Mouse (Mus musculus): ENCODE measurements around the gene Dnase1l3. TPM values are rescaled to one million over a fixed set of nuclear protein-coding genes. Genes with fewer than 3 reads are reported as not detected.

Gene Dnase1l3
- polyA plus RNA-seq, 1 experiment from 2014 or later = 0.04 TPM

- peak; percentile 69 for ATAC-seq (ENCODE audit: low FRiP score, low read depth)
- H3K9ac ChIP-seq = no peak overlapping the region
- no peaks in the 10 kb centered on the region for H3K36me3 ChIP-seq
- H3K27ac ChIP-seq (replicated peaks) = no peak overlapping the region
- WGBS = 3% methylated on average over 15 of the region's 15 CpGs
- H3K4me2 ChIP-seq = peak overlapping the region; percentile 41
- H3K27me3 ChIP-seq = peaks cover 27% of the 10 kb centered on the region
- H3K4me1 ChIP-seq (replicated peaks) = peaks cover 9% of the 10 kb centered on the region
- H3K4me3 ChIP-seq = 0 out of 2 replicates have a peak overlapping the region, but pooled peaks have one; percentile 3
- no peaks in the 10 kb centered on the region for H3K9me3 ChIP-seq
Measured at GRCm38 (mm10) chr14:7997255-7997696, 2.9 kb upstream of the Dnase1l3 start.

GRCm38 (mm10) chr14:7992158-7992557 lies 2.2 kb downstream of the Dnase1l3 start:
- Histone ChIP-seq H3K9ac (no peak overlapping the region), H3K4me1 (replicated peaks) (0 out of 2 replicates have a peak, but pooled peaks cover 4% of the 10 kb centered on the region), H3K4me3 (no peak overlapping the region), H3K27ac (replicated peaks) (no peak overlapping the region), H3K27me3 (no peaks in the 10 kb centered on the region), H3K36me3 (no peaks in the 10 kb centered on the region), H3K4me2 (no peak overlapping the region), H3K9me3 (no peaks in the 10 kb centered on the region)
- 84% methylated on average over 6 of the region's 6 CpGs for WGBS
- no peak for ATAC-seq (ENCODE audit: low FRiP score, low read depth)

GRCm38 (mm10) chr14:7991108-7991776 lies 3.1 kb downstream of the Dnase1l3 start:
- Histone ChIP-seq H3K9ac (no peak overlapping the region), H3K4me1 (replicated peaks) (no peaks in the 10 kb centered on the region), H3K27me3 (no peaks in the 10 kb centered on the region), H3K36me3 (no peaks in the 10 kb centered on the region), H3K4me3 (no peak overlapping the region), H3K27ac (replicated peaks) (no peak overlapping the region), H3K4me2 (no peak overlapping the region), H3K9me3 (no peaks in the 10 kb centered on the region)
- 79% methylated on average over 5 of the region's 5 CpGs for WGBS
- no peak for ATAC-seq (ENCODE audit: low FRiP score, low read depth)

GRCm38 (mm10) chr14:7989961-7990360 lies 4.4 kb downstream of the Dnase1l3 start:
- no peak overlapping the region for H3K4me2 ChIP-seq
- whole genome bisulfite sequencing = 84% methylated on average over 3 of the region's 3 CpGs
- no peak for ATAC-seq (ENCODE audit: low FRiP score, low read depth)
- H3K9me3 ChIP-seq = no peaks in the 10 kb centered on the region
- H3K4me3 ChIP-seq = no peak overlapping the region
- no peaks in the 10 kb centered on the region for H3K27me3 ChIP-seq
- H3K36me3 ChIP-seq = no peaks in the 10 kb centered on the region
- H3K4me1 ChIP-seq (replicated peaks) = no peaks in the 10 kb centered on the region
- H3K9ac ChIP-seq = no peak overlapping the region
- H3K27ac ChIP-seq (replicated peaks) = no peak overlapping the region

- no peak for ATAC-seq (ENCODE audit: low FRiP score, low read depth)
- H3K36me3 ChIP-seq = no peaks in the 10 kb centered on the region
- no peak overlapping the region for H3K9ac ChIP-seq
- H3K27me3 ChIP-seq = no peaks in the 10 kb centered on the region
- H3K4me2 ChIP-seq = no peak overlapping the region
- no peaks in the 10 kb centered on the region for H3K4me1 ChIP-seq (replicated peaks)
- 65% methylated on average over 1 of the region's 1 CpGs for WGBS
- no peak overlapping the region for H3K27ac ChIP-seq (replicated peaks)
- no peak overlapping the region for H3K4me3 ChIP-seq
- H3K9me3 ChIP-seq = no peaks in the 10 kb centered on the region
Measured at GRCm38 (mm10) chr14:7989371-7989770, 5.0 kb downstream of the Dnase1l3 start.

DNA sequence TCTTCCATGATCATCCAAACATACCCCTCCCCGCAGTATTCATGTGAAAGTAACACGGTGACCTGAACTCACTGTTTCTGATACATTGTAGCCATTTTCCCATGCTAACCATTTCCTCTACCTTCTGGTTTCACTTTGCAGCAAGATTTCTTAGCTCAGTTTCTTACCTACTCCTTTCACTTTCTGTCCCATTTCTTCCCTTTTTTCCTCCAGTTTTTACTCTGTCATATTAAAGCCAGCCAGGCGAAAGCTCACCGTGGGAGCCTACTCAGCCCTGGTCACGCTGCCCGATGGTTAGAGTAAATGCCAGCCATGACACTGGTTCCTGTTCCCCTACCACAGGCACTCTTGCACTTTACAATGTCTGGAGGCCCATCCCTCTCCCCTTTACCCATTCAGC lies 7.5 kb downstream of the Dnase1l3 start:
- Histone ChIP-seq H3K9me3 (no peaks in the 10 kb centered on the region), H3K4me3 (no peak overlapping the region), H3K4me1 (replicated peaks) (no peaks in the 10 kb centered on the region), H3K9ac (no peak overlapping the region), H3K36me3 (no peaks in the 10 kb centered on the region), H3K4me2 (no peak overlapping the region), H3K27ac (replicated peaks) (no peak overlapping the region), H3K27me3 (no peaks in the 10 kb centered on the region)
- WGBS = 92% methylated on average over 6 of the region's 6 CpGs
- no peak for ATAC-seq (ENCODE audit: low FRiP score, low read depth)

- ATAC-seq (ENCODE audit: low FRiP score, low read depth) = no peak
Measured at GRCm38 (mm10) chr14:7981226-7981625, 13.1 kb downstream of the Dnase1l3 start.

DNA sequence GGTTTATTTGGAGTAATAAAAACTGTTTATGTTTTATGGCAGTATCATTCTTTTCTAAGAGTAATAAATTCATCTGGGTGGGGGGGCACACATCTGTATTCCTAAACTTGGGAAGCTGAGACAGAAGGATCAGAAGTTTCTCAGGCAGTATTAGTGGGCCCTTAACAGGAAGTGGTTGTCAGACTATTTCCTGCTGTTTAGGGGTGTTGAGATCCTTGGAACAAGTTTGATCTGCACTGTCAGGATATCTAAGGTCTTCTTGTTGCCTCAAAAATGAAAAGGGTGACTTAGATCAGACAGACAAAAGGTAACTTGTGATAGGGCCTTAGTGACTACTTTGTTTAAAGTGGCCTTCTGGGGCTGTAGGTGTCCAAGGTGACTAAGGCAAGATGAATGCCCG lies 16.2 kb downstream of the Dnase1l3 start:
- H3K27me3 ChIP-seq = no peaks in the 10 kb centered on the region
- 95% methylated on average over 1 of the region's 1 CpGs for WGBS
- no peak overlapping the region for H3K9ac ChIP-seq
- H3K4me1 ChIP-seq (replicated peaks) = no peaks in the 10 kb centered on the region
- no peak for ATAC-seq (ENCODE audit: low FRiP score, low read depth)
- no peak overlapping the region for H3K4me2 ChIP-seq
- H3K36me3 ChIP-seq = no peaks in the 10 kb centered on the region
- H3K27ac ChIP-seq (replicated peaks) = no peak overlapping the region
- H3K9me3 ChIP-seq = no peaks in the 10 kb centered on the region
- H3K4me3 ChIP-seq = no peak overlapping the region

More at GRCm38 (mm10) chr14:7981226-7981625, 13.1 kb downstream of the Dnase1l3 start:
- Histone ChIP-seq H3K36me3 (no peaks in the 10 kb centered on the region), H3K9me3 (no peaks in the 10 kb centered on the region), H3K27me3 (no peaks in the 10 kb centered on the region), H3K4me2 (no peak overlapping the region), H3K9ac (no peak overlapping the region), H3K4me3 (no peak overlapping the region), H3K4me1 (replicated peaks) (no peaks in the 10 kb centered on the region), H3K27ac (replicated peaks) (no peak overlapping the region)
- WGBS = 95% methylated on average over 1 of the region's 1 CpGs

GRCm38 (mm10) chr14:7977471-7977870 lies 16.9 kb downstream of the Dnase1l3 start:
- Histone ChIP-seq H3K27ac (replicated peaks) (no peak overlapping the region), H3K9me3 (no peaks in the 10 kb centered on the region), H3K4me1 (replicated peaks) (no peaks in the 10 kb centered on the region), H3K9ac (no peak overlapping the region), H3K4me3 (no peak overlapping the region), H3K36me3 (no peaks in the 10 kb centered on the region), H3K4me2 (no peak overlapping the region), H3K27me3 (no peaks in the 10 kb centered on the region)
- ATAC-seq (ENCODE audit: low FRiP score, low read depth) = no peak
- WGBS = 90% methylated on average over 1 of the region's 1 CpGs

- Histone ChIP-seq H3K4me3 (no peak overlapping the region), H3K9me3 (no peaks in the 10 kb centered on the region), H3K27me3 (no peaks in the 10 kb centered on the region), H3K4me1 (replicated peaks) (no peaks in the 10 kb centered on the region), H3K27ac (replicated peaks) (no peak overlapping the region), H3K4me2 (no peak overlapping the region), H3K36me3 (no peaks in the 10 kb centered on the region), H3K9ac (no peak overlapping the region)
- no peak for ATAC-seq (ENCODE audit: low FRiP score, low read depth)
- WGBS = 84% methylated on average over 6 of the region's 6 CpGs
Measured at GRCm38 (mm10) chr14:7975177-7975576, 19.2 kb downstream of the Dnase1l3 start.

DNA sequence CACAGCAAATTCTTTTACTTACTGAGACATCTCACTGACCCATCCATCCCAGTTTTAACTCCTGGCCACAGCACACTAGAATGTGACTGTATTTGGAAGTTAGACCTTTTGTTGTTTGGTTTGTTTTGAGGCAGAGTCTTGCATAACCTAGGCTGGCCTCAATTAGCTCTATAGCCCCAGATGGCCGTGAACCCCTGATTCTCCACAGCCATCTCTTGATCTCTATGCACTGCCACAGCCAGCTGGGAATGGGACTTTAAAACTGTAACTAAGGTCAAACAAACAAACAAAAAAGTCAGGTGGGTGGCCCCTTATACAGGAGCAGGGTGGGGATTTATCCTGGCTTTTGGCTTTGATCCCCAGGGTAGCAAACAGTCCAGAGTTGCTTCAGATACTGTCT lies 19.7 kb downstream of the Dnase1l3 start:
- WGBS = 80% methylated on average over 1 of the region's 1 CpGs
- Histone ChIP-seq H3K4me2 (no peak overlapping the region), H3K9me3 (no peaks in the 10 kb centered on the region), H3K4me3 (no peak overlapping the region), H3K27ac (replicated peaks) (no peak overlapping the region), H3K4me1 (replicated peaks) (no peaks in the 10 kb centered on the region), H3K36me3 (no peaks in the 10 kb centered on the region), H3K27me3 (no peaks in the 10 kb centered on the region), H3K9ac (no peak overlapping the region)
- no peak for ATAC-seq (ENCODE audit: low FRiP score, low read depth)

- H3K36me3 ChIP-seq = no peaks in the 10 kb centered on the region
- H3K27ac ChIP-seq (replicated peaks) = no peak overlapping the region
- no peaks in the 10 kb centered on the region for H3K9me3 ChIP-seq
- no peaks in the 10 kb centered on the region for H3K27me3 ChIP-seq
- H3K4me3 ChIP-seq = no peak overlapping the region
- H3K4me1 ChIP-seq (replicated peaks) = no peaks in the 10 kb centered on the region
- ATAC-seq (ENCODE audit: low FRiP score, low read depth) = no peak
- H3K4me2 ChIP-seq = no peak overlapping the region
- H3K9ac ChIP-seq = no peak overlapping the region
- 69% methylated on average over 10 of the region's 10 CpGs for WGBS
Measured at GRCm38 (mm10) chr14:7971889-7972493, 22.4 kb downstream of the Dnase1l3 start.

All from hindbrain, embryonic 15.5 days (tissue).